Mouse (Mus musculus) liver, embryonic 12.5 days (tissue): ENCODE results near the gene Sgk1. TPM values are rescaled to one million over a fixed set of nuclear protein-coding genes. Genes with fewer than 3 reads are reported as not detected.

ENCODE experiments used
- ATAC-seq: fragments of 200-750 bp; cut with Nextera tagmentation; 2 replicates; pipeline ENCODE4 v1.8.0; 2017; ENCODE audit warnings: moderate number of reproducible peaks, mild to moderate bottlenecking, moderate library complexity
- H3K27ac ChIP-seq: fragments of 300-500 bp; sonication (generic); 2 replicates; pipeline ENCODE4 v1.5.1; 2016; ENCODE audit warnings: mild to moderate bottlenecking
- H3K27me3 ChIP-seq: fragments of 300-500 bp; sonication (generic); replicated peaks from 2 replicates; pipeline ENCODE4 v1.6.1; 2016; ENCODE audit warnings: mild to moderate bottlenecking, moderate library complexity
- H3K36me3 ChIP-seq: fragments of 300-500 bp; sonication (generic); 2 replicates; pipeline ENCODE4 v1.6.1; 2016; ENCODE audit warnings: mild to moderate bottlenecking, moderate library complexity
- H3K4me1 ChIP-seq: fragments of 300-500 bp; sonication (generic); 2 replicates; pipeline ENCODE4 v1.6.1; 2016
- H3K4me2 ChIP-seq: fragments of 300-500 bp; sonication (generic); 2 replicates; pipeline ENCODE4 v1.6.1; 2016; ENCODE audit warnings: mild to moderate bottlenecking, moderate library complexity
- H3K4me3 ChIP-seq: fragments of 300-500 bp; sonication (generic); 2 replicates; pipeline ENCODE4 v1.5.1; 2016; ENCODE audit warnings: mild to moderate bottlenecking, moderate library complexity
- H3K9ac ChIP-seq: fragments of 300-500 bp; sonication (generic); 2 replicates; pipeline ENCODE4 v1.6.1; 2016; ENCODE audit warnings: mild to moderate bottlenecking, moderate library complexity
- H3K9me3 ChIP-seq: fragments of 300-500 bp; sonication (generic); replicated peaks from 2 replicates; pipeline ENCODE4 v1.6.1; 2016; ENCODE audit warnings: mild to moderate bottlenecking, moderate library complexity
- WGBS: fragments of 180-500 bp; shearing (Covaris S2); methylation state at CpG from one replicate; pipeline ENCODE4 v1.1.7; 2016; ENCODE audit not compliant: insufficient replicate concordance; 5-methylcytosine and 5-hydroxymethylcytosine counted together
- polyA plus RNA-seq: library from polyadenylated mRNA; unstranded; fragments of >200 nt; fragmentation: Nextera tagmentation; extraction: Ambion mirVana; gene quantifications from 2 replicates; pipeline ENCODE4 v1.2.1, GENCODE M21; 2016

Gene Sgk1
- polyA plus RNA-seq, 1 experiment from 2014 or later, result 12.2 TPM

DNA sequence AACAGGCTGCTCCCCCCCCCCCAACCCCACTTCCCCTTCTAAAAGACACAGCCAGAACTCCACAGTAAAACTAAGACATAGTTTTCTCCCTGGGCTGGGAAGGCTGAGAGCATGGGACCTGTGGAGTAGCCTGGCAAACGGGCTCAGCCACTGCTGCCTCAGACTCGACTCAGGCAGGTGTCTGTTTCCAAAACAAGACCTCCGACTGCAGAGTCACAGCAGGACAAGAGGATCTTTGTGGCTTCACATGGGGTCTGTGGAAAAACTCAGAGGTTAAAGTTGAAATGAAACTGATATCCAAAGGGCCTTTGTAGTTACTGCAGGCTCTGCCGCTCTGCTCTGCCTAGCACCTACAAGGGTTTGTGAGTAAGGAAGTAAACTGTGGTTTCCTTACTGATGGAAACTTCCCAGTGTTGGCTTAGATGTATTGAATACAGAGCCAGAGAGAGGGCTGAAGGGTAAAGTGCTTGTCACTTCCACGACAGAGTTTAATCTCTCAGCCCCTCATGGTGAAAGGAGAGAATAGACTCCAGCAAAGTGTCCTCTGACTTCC is 25.0 kb downstream of the Sgk1 start:
- no peaks in the 10 kb centered on the region for H3K9me3 ChIP-seq
- H3K27me3 ChIP-seq, result no peaks in the 10 kb centered on the region
- no peak for ATAC-seq
- no peaks in the 10 kb centered on the region for H3K4me1 ChIP-seq
- H3K4me2 ChIP-seq, result no peak overlapping the region
- no peak overlapping the region for H3K4me3 ChIP-seq
- no peak overlapping the region for H3K9ac ChIP-seq
- WGBS, result 26% methylated on average over 5 of the region's 5 CpGs
- no peaks in the 10 kb centered on the region for H3K36me3 ChIP-seq
- no peak overlapping the region for H3K27ac ChIP-seq

DNA sequence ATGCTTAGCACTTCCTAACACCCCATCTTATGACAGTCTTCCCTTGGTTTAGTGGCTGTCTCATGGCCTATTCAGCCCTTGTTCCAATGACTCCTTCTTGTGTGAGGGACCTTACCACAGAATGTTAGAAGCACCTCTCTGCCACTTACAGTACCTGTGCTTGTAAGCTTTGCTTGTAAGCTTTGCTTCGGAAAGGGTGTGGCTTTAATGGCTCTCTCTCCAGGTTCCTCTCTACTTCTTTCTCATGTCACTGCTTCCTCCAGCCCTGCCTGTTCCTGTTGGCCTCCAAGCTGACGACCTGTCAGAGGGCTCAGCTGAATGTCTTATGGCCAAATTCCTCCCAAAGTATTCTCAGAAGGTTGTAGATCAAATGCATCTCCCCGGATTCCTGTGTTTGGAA is 25.8 kb downstream of the Sgk1 start:
- ATAC-seq, result no peak
- Histone ChIP-seq H3K36me3 (no peaks in the 10 kb centered on the region), H3K9ac (no peak overlapping the region), H3K27ac (no peak overlapping the region), H3K27me3 (no peaks in the 10 kb centered on the region), H3K4me3 (no peak overlapping the region), H3K4me2 (no peak overlapping the region), H3K4me1 (no peaks in the 10 kb centered on the region), H3K9me3 (no peaks in the 10 kb centered on the region)
- 31% methylated on average over 3 of the region's 3 CpGs for WGBS

DNA sequence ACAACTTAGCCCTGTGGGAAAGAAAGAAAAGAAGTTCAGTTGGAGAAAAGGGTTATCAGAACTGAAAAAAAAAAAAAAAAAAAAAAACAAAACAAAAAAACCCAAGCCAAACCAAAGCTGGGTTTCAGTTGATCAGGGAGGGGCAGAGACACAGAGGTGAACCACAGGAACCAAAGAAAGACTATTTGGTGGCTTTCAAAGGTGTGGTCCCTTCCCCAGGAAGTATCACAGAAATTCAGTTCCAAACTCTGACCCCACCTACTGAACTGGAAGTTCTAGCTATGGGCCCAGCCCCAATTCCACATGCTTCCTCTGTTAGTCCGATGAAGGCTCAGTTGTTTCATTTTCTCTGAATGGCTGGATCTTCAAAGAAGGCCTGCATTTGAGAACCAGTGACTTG is 26.7 kb downstream of the Sgk1 start:
- no peak overlapping the region for H3K4me2 ChIP-seq
- WGBS, result 73% methylated on average over 1 of the region's 1 CpGs
- H3K4me1 ChIP-seq, result no peaks in the 10 kb centered on the region
- no peak for ATAC-seq
- no peak overlapping the region for H3K27ac ChIP-seq
- no peaks in the 10 kb centered on the region for H3K9me3 ChIP-seq
- H3K4me3 ChIP-seq, result no peak overlapping the region
- no peaks in the 10 kb centered on the region for H3K27me3 ChIP-seq
- no peaks in the 10 kb centered on the region for H3K36me3 ChIP-seq
- H3K9ac ChIP-seq, result no peak overlapping the region

DNA sequence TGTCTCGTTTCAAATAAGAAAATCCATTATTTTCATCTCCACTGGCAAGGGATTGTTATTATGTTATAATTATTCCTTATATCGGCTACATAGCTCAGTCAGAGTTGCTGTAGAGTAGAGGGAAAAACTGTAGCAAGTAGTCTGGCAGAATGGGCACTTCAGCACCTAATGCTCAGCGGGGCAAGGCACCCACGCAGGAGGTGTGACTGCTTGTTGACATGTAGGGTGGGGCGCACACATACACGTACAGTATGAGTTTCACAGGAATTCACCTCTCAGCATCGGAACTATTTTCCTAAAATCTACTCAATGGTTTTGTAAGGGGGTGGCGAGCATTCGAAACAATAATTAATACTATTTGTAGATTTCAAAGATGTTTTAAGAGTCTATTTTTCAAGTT is 28.4 kb downstream of the Sgk1 start:
- H3K9ac ChIP-seq, result no peak overlapping the region
- no peak overlapping the region for H3K27ac ChIP-seq
- WGBS, result 82% methylated on average over 9 of the region's 9 CpGs
- ATAC-seq, result no peak
- no peaks in the 10 kb centered on the region for H3K4me1 ChIP-seq
- no peak overlapping the region for H3K4me2 ChIP-seq
- H3K36me3 ChIP-seq, result no peaks in the 10 kb centered on the region
- H3K27me3 ChIP-seq, result no peaks in the 10 kb centered on the region; the same call in 1 of the 2 replicates
- no peak overlapping the region for H3K4me3 ChIP-seq
- H3K9me3 ChIP-seq, result no peaks in the 10 kb centered on the region

DNA sequence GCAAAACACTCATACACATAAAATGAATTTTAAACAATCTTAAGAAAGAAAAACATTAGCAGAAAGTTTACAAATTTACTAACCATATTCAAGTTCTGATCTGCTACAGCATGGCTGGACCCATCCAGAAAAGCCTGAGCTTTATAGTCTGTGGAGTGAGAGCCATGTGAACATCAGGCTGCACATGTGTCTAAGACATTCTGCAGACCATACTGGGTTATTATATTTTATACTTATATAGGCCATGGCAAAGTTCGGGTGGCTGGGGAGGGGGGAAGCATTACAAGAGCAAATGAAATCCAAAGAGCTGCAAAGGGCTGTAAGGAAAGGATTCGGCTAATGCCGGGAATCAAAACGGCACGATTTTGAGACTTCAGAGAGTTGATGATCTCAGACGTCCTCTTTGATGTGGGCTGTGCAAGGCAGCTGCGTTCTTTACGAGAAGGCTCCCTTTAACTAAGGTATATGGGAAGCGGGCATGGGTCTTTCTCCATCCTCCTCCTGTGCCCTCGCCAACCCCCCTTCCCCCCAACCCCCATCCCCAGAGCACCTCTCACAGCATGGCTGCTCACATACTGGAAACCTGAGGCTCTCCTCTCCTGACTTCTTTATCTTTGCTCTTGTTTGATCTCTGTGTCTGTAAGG is 29.4 kb downstream of the Sgk1 start:
- WGBS, result 67% methylated on average over 10 of the region's 10 CpGs

DNA sequence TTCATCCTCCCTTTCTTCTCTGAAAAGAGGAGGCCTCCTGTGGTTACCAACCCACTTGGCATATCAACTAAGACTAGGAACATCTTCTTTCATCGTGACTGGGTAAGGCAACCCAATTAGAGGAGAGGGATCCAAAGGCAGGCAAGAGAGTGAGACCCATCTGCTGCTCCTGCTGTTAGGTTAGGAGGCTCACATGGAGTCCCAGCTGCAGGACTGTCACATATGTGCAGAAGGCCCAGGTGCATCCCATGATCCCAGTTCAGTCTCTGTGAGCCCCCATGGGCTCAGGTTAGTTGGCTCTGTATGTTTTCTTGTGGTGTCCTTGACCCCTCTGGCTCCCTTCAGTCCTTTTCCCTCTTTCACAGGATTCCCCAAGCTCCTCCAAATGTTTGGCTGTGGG is 32.8 kb downstream of the Sgk1 start:
- ATAC-seq, result no peak
- no peak overlapping the region for H3K27ac ChIP-seq
- no peaks in the 10 kb centered on the region for H3K4me1 ChIP-seq
- H3K36me3 ChIP-seq, result no peaks in the 10 kb centered on the region
- H3K9me3 ChIP-seq, result no peaks in the 10 kb centered on the region
- WGBS, result 22% methylated on average over 1 of the region's 1 CpGs
- H3K4me2 ChIP-seq, result no peak overlapping the region
- no peak overlapping the region for H3K4me3 ChIP-seq
- no peaks in the 10 kb centered on the region; the same call in 1 of the 2 replicates for H3K27me3 ChIP-seq
- no peak overlapping the region for H3K9ac ChIP-seq

More for the DNA sequence above, 29.4 kb downstream of the Sgk1 start:
- Histone ChIP-seq H3K4me3 (no peak overlapping the region), H3K9ac (no peak overlapping the region), H3K27ac (no peak overlapping the region), H3K9me3 (no peaks in the 10 kb centered on the region), H3K27me3 (no peaks in the 10 kb centered on the region; the same call in 1 of the 2 replicates), H3K4me2 (no peak overlapping the region), H3K4me1 (no peaks in the 10 kb centered on the region), H3K36me3 (no peaks in the 10 kb centered on the region)
- ATAC-seq, result no peak

DNA sequence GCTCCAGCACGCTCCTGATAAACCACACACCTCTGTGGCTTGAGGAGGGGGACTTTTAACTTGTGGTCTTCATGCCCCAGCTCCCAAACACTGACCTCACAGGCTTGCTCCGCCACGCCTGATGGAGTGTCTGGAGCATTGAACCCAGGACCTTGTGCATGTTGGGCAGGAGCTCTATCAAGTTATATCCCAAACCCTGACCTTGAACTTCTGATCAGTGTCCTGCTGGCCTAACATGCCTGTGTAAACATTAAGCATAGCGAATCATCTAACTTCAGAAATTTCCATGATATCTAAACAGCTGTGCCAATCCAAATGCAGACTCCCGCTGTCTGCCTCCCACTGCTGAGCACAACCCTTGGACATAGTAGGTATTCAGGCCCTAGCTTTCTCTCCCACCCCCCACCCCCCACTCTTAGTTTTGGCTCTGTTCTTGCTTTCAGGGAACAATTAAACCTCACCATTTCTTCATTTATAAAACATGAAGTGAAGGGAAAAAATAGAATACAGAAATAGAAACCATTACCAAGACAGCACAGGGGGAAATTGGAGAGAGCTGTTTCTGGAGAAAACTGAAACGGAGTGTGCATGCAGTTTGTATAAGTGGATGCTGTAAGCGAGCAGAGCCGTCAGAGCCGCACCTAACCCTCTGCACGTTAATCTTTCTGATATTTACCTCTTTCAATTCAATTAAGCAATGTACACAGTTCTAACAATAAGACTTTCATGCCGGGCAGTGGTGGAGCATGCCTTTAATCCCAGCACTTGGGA is 34.5 kb downstream of the Sgk1 start:
- H3K9ac ChIP-seq, result no peak overlapping the region
- ATAC-seq, result no peak
- no peaks in the 10 kb centered on the region for H3K9me3 ChIP-seq
- no peaks in the 10 kb centered on the region for H3K4me1 ChIP-seq
- H3K27ac ChIP-seq, result no peak overlapping the region
- no peaks in the 10 kb centered on the region for H3K36me3 ChIP-seq
- no peaks in the 10 kb centered on the region; the same call in 1 of the 2 replicates for H3K27me3 ChIP-seq
- H3K4me3 ChIP-seq, result no peak overlapping the region
- no peak overlapping the region for H3K4me2 ChIP-seq
- WGBS, result 64% methylated on average over 11 of the region's 11 CpGs

DNA sequence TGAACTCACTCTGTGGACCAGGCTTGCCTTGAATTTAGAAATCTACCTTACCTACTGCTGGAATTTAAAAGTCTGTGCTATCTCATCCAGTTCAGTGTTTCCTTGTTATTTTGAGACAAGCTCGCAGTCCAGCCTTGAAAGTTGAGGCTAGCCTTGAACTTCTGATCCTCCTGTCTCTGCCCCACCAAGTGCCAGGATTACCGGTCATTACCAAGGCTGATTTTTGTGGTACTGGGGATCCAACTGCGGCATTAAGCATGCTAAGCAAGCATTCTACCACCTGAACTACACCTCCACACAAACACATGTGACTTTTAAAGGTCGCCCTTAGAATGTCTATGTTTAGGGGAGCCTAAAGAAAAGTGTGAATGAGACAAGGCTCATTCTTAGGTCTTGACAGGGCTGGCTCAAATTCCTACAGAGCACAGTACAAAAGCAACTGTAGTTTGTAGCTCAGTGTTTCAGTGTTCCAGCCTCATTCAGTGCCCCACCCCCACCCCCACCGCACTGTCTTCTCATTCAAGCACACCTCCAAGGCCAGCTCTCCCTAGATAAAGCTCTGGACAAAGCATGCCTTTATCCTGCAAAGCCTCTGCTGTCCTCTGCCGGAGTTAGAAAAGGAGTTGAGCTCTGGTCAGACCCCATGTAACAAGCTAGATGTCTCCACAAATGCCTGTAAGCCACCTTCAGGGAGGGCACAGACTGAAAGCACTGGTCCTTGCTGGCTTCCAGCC is 36.2 kb downstream of the Sgk1 start:
- no peaks in the 10 kb centered on the region; the same call in 1 of the 2 replicates for H3K27me3 ChIP-seq
- H3K9me3 ChIP-seq, result no peaks in the 10 kb centered on the region
- H3K27ac ChIP-seq, result no peak overlapping the region
- H3K4me3 ChIP-seq, result no peak overlapping the region
- no peak overlapping the region for H3K4me2 ChIP-seq
- no peak overlapping the region for H3K9ac ChIP-seq
- WGBS, result 70% methylated on average over 6 of the region's 6 CpGs
- ATAC-seq, result no peak
- no peaks in the 10 kb centered on the region for H3K36me3 ChIP-seq
- H3K4me1 ChIP-seq, result no peaks in the 10 kb centered on the region

DNA sequence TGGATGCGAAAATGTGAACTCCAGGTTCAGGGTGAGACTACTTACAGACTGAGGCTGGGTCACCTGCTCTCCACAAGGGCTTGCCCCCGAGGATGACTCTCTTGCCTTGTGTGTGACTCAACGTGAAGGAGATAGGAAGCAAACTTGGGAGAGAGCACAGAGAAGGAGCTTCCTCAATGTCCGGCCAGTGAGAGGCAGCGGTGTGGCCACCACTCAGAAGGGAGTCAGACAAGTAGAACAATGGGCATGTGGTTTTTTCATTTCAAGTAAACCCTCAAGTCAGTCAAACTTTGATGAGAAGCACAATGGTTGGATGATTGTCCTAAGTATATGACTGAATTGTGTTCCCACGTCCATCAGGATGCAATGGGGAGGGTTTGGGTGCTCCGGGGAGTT is 36.8 kb downstream of the Sgk1 start:
- Histone ChIP-seq H3K36me3 (no peaks in the 10 kb centered on the region), H3K27ac (no peak overlapping the region), H3K27me3 (no peaks in the 10 kb centered on the region; the same call in 1 of the 2 replicates), H3K4me2 (no peak overlapping the region), H3K4me1 (no peaks in the 10 kb centered on the region), H3K9me3 (no peaks in the 10 kb centered on the region), H3K4me3 (no peak overlapping the region), H3K9ac (no peak overlapping the region)
- ATAC-seq, result no peak
- 53% methylated on average over 7 of the region's 7 CpGs for WGBS

DNA sequence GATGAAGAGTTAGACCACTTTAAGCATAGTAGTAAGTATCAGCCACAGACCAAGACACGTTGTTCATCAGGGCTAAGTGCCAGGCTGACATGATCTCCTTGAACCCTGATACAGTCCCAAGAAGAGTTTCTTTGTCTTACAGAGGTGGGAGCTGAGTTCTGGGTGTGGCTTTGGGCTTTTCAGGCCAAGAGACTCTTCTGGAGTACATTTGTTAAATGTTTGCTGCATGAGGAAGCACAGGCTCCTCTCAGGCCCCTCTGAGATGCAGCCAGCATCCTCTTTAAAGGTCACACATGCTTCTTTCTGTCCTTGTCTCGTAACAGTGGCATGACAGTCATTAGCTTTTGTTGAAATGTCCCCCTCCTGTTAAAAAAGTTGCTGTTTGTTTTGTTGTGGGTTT is 38.6 kb downstream of the Sgk1 start:
- no peak overlapping the region for H3K4me2 ChIP-seq
- 53% methylated on average over 2 of the region's 2 CpGs for WGBS
- H3K4me3 ChIP-seq, result no peak overlapping the region
- no peak overlapping the region for H3K9ac ChIP-seq
- no peaks in the 10 kb centered on the region for H3K9me3 ChIP-seq
- H3K4me1 ChIP-seq, result no peaks in the 10 kb centered on the region
- ATAC-seq, result no peak
- H3K27ac ChIP-seq, result no peak overlapping the region
- no peaks in the 10 kb centered on the region for H3K36me3 ChIP-seq
- H3K27me3 ChIP-seq, result no peaks in the 10 kb centered on the region

DNA sequence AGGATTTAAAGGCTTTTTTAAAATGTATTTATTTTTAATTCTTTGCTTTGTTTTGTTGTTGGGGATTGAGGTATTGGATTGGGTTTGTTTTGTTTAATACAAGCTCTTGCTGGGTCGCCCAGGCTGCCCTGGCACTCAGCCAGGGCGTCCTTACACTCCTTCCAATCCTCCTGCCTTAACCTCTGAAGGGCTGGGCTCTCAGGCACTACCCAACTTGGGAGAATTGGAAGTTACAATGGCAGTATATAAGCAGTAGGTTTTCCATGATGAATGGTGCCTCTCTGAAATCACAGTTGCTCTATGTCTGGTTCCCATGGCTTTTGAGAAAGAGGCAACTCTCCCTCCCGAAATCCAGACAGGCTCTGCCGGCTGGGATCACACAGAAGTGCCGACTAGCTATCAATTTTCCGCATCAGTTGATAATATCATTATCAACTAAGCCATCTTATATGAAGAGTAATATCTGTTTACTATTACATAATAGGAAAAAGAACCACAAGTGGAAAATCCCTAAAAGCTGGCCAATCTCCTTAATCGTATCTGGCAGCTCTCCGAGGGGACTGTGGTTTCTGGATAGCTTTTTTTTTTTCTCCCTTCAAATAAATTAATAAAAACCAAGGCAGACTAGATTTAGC is 40.8 kb downstream of the Sgk1 start:
- Histone ChIP-seq H3K4me3 (no peak overlapping the region), H3K27ac (no peak overlapping the region), H3K4me1 (peaks cover 3% of the 10 kb centered on the region; the same call in 1 of the 2 replicates), H3K9ac (no peak overlapping the region), H3K9me3 (no peaks in the 10 kb centered on the region), H3K27me3 (no peaks in the 10 kb centered on the region), H3K36me3 (no peaks in the 10 kb centered on the region), H3K4me2 (no peak overlapping the region)
- 70% methylated on average over 8 of the region's 8 CpGs for WGBS
- ATAC-seq, result no peak
